Mouse (Mus musculus) embryonic facial prominence, embryonic 11.5 days (tissue): ENCODE results near the gene 4930579F01Rik. TPM values are rescaled to one million over a fixed set of nuclear protein-coding genes. Genes with fewer than 3 reads are reported as not detected.

Source experiments
- ATAC-seq: fragments of 200-750 bp; cut with Nextera tagmentation; replicated peaks from 2 replicates; pipeline ENCODE4 v1.8.0; 2017; ENCODE audit warnings: low read depth; ENCODE audit not compliant: insufficient number of reproducible peaks, low FRiP score, low TSS enrichment
- DNase-seq: peaks from one replicate; pipeline ENCODE4 v3.0.0-alpha.2; 2015; ENCODE audit warnings: low spot score
- H3K27ac ChIP-seq: fragments of 300-500 bp; sonication (generic); replicated peaks from 2 replicates; pipeline ENCODE4 v1.5.1; 2014; ENCODE audit warnings: mild to moderate bottlenecking, low read depth, low read length, control low read depth
- H3K27me3 ChIP-seq: fragments of 300-500 bp; sonication (generic); 2 replicates; pipeline ENCODE4 v1.6.1; 2014; ENCODE audit warnings: mild to moderate bottlenecking, low read length, moderate library complexity, mixed read lengths; ENCODE audit not compliant: control insufficient read depth, insufficient read depth
- H3K36me3 ChIP-seq: fragments of 300-500 bp; sonication (generic); replicated peaks from 2 replicates; pipeline ENCODE4 v1.6.1; 2014; ENCODE audit warnings: low read depth, mild to moderate bottlenecking, low read length, moderate library complexity, mixed read lengths; ENCODE audit not compliant: control insufficient read depth, insufficient read depth
- H3K4me1 ChIP-seq: fragments of 300-500 bp; sonication (generic); 2 replicates; pipeline ENCODE4 v1.6.1; 2014; ENCODE audit warnings: low read length, mixed read lengths; ENCODE audit not compliant: control insufficient read depth, insufficient read depth
- H3K4me2 ChIP-seq: fragments of 300-500 bp; sonication (generic); 2 replicates; pipeline ENCODE4 v1.6.1; 2014; ENCODE audit warnings: low read depth, mild to moderate bottlenecking, control low read depth, low read length, moderate library complexity
- H3K4me3 ChIP-seq: fragments of 300-500 bp; sonication (generic); 2 replicates; pipeline ENCODE4 v1.5.1; 2014; ENCODE audit warnings: low read depth, low read length, control low read depth
- H3K9ac ChIP-seq: fragments of 300-500 bp; sonication (generic); replicated peaks from 2 replicates; pipeline ENCODE4 v1.6.1; 2014; ENCODE audit warnings: mild to moderate bottlenecking, control low read depth, low read length
- H3K9me3 ChIP-seq: fragments of 300-500 bp; sonication (generic); replicated peaks from 2 replicates; pipeline ENCODE4 v1.6.1; 2016; ENCODE audit warnings: mild to moderate bottlenecking, low read length, inconsistent platforms, mixed read lengths; ENCODE audit not compliant: control insufficient read depth
- WGBS: fragments of 180-500 bp; shearing (Covaris S2); extraction: QIAGEN DNeasy Blood & Tissue Kit; methylation state at CpG from one replicate; pipeline ENCODE4 v1.1.7; 2014; 5-methylcytosine and 5-hydroxymethylcytosine counted together
- polyA plus RNA-seq: library from polyadenylated mRNA; unstranded; fragments of >200 nt; fragmentation: Nextera tagmentation; extraction: Ambion mirVana; gene quantifications from 2 replicates; pipeline ENCODE4 v1.2.1, GENCODE M21; 2014

The 4930579F01Rik gene
- polyA plus RNA-seq, 1 experiment from 2014 or later, result not detected

DNA sequence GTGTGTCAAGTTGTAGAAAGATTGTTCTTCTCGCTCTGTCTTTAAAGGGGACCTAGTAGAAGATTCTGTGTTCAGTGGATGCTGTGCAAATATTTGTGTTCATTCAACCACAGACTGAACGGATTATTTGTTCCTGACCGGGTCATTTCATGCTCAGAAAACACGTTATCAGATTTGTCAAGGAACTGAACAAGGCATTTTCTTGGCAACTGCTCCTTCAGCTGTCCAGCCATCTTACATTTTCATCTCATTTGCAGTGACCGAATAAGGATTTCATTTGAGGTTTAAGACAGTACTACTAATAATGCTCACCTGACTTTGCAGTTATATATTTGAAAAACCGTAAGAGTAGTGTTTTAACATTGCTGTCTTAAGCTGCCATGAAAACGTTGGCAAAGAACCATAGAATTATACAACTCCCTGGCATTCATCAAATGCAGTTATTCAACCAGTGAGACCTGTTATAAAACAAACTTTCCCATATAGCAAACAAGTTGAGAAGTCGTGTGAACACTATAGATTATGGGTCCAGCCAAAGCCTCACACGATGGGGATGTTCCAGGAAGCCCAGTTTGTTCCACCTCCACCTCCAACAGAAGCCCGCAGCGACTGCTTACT is 43.0 kb upstream of the 4930579F01Rik start:
- no peaks in the 10 kb centered on the region for H3K27me3 ChIP-seq

GRCm38 (mm10) chr3:138231531-138231930 is 37.9 kb upstream of the 4930579F01Rik start:
- ATAC-seq, result no peak
- Histone ChIP-seq H3K36me3 (no peaks in the 10 kb centered on the region), H3K9me3 (no peaks in the 10 kb centered on the region), H3K4me3 (no peak overlapping the region), H3K27me3 (no peaks in the 10 kb centered on the region), H3K27ac (no peak overlapping the region), H3K9ac (no peak overlapping the region), H3K4me2 (no peak overlapping the region), H3K4me1 (no peaks in the 10 kb centered on the region)
- 86% methylated on average over 2 of the region's 2 CpGs for WGBS
- DNase-seq, result no peak

More for the DNA sequence above, 43.0 kb upstream of the 4930579F01Rik start:
- no peak overlapping the region for H3K4me2 ChIP-seq
- H3K4me1 ChIP-seq, result no peaks in the 10 kb centered on the region
- no peaks in the 10 kb centered on the region for H3K36me3 ChIP-seq
- WGBS, result 84% methylated on average over 11 of the region's 11 CpGs
- no peak overlapping the region for H3K9ac ChIP-seq
- DNase-seq (no peak), ATAC-seq (no peak)
- H3K9me3 ChIP-seq, result no peaks in the 10 kb centered on the region
- H3K4me3 ChIP-seq, result no peak overlapping the region
- H3K27ac ChIP-seq, result no peak overlapping the region

DNA sequence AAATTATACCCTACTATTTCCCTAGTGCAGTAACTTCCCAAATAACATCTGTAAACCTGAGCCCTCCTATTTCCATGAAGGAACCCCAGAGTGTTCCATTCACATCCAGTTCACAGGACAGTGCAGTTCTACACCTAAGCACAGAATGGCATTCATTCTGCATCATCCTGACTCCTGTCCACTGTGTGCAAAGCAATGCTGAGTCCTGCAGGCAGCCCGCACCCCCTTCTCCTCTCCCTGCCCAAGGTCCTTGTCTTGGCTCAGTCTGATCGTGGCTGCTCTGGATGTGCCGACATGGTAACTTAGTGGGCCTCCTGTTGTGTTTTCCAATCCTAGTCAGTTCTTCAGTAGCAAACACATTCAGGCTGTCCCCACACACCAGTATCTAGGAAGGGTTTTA is 36.6 kb upstream of the 4930579F01Rik start:
- Histone ChIP-seq H3K4me1 (no peaks in the 10 kb centered on the region), H3K9me3 (no peaks in the 10 kb centered on the region), H3K9ac (no peak overlapping the region), H3K27me3 (no peaks in the 10 kb centered on the region), H3K4me2 (no peak overlapping the region), H3K27ac (no peak overlapping the region), H3K4me3 (no peak overlapping the region), H3K36me3 (no peaks in the 10 kb centered on the region)
- ATAC-seq (no peak), DNase-seq (no peak)
- WGBS, result 82% methylated on average over 3 of the region's 3 CpGs

DNA sequence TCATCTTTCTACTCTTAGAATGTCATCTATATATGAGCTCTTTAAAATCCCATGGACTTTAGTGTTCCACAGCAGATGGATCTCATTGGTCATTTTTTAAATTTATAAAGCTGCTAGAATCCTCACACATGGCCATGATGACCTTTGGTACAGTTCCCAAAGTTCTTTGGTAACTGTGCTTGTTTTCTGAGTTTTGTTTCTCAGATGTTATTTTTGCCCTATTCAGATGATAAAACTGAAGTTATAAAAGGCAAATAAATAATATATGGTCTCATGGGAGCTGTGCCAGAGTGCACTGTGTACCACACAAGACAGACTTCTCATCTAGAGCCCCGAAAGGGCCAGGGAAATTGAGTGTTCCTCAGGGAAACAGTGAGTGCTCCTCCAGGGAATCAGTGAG is 35.8 kb upstream of the 4930579F01Rik start:
- Histone ChIP-seq H3K27ac (no peak overlapping the region), H3K9ac (no peak overlapping the region), H3K9me3 (no peaks in the 10 kb centered on the region), H3K4me1 (no peaks in the 10 kb centered on the region), H3K36me3 (no peaks in the 10 kb centered on the region), H3K27me3 (no peaks in the 10 kb centered on the region), H3K4me2 (no peak overlapping the region), H3K4me3 (no peak overlapping the region)
- no peak for DNase-seq
- 95% methylated on average over 1 of the region's 1 CpGs for WGBS
- ATAC-seq, result no peak

GRCm38 (mm10) chr3:138227782-138228181 is 34.2 kb upstream of the 4930579F01Rik start:
- Histone ChIP-seq H3K36me3 (no peaks in the 10 kb centered on the region), H3K4me2 (no peak overlapping the region), H3K27me3 (no peaks in the 10 kb centered on the region), H3K9me3 (no peaks in the 10 kb centered on the region), H3K9ac (no peak overlapping the region), H3K4me3 (no peak overlapping the region), H3K4me1 (no peaks in the 10 kb centered on the region), H3K27ac (no peak overlapping the region)
- no peak for DNase-seq
- WGBS, result 93% methylated on average over 8 of the region's 8 CpGs
- ATAC-seq, result no peak

DNA sequence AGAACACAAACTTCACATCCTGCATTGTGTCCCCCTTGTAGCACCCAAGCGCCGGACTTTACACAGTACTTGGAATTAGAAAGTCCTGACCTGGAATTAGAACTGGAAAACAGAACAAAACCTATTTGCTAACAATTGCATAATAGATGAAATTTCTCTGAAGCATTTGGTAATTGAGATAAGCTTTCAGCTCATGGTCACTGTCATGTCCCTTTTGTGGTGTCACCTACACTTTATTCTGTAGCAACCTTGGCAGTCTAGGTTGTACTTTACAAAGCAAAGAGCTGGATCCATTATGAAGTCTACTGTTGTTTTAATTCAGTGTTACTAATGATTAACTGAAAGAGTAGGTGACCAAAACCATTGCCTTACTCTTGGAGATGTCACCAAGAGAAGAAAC is 33.5 kb upstream of the 4930579F01Rik start:
- 80% methylated on average over 2 of the region's 2 CpGs for WGBS
- no peak for ATAC-seq
- H3K9ac ChIP-seq, result no peak overlapping the region

GRCm38 (mm10) chr3:138226476-138226875 is 32.9 kb upstream of the 4930579F01Rik start:
- Histone ChIP-seq H3K4me1 (no peaks in the 10 kb centered on the region), H3K9me3 (no peaks in the 10 kb centered on the region), H3K4me2 (no peak overlapping the region), H3K27ac (no peak overlapping the region), H3K4me3 (no peak overlapping the region), H3K27me3 (no peaks in the 10 kb centered on the region), H3K36me3 (no peaks in the 10 kb centered on the region), H3K9ac (no peak overlapping the region)
- DNase-seq (no peak), ATAC-seq (no peak)
- 90% methylated on average over 6 of the region's 6 CpGs for WGBS

More for the DNA sequence above, 33.5 kb upstream of the 4930579F01Rik start:
- Histone ChIP-seq H3K4me2 (no peak overlapping the region), H3K4me1 (no peaks in the 10 kb centered on the region), H3K36me3 (no peaks in the 10 kb centered on the region), H3K27me3 (no peaks in the 10 kb centered on the region), H3K9me3 (no peaks in the 10 kb centered on the region), H3K27ac (no peak overlapping the region), H3K4me3 (no peak overlapping the region)
- DNase-seq, result no peak

- Histone ChIP-seq H3K4me3 (no peak overlapping the region), H3K27me3 (no peaks in the 10 kb centered on the region), H3K4me2 (no peak overlapping the region), H3K9ac (no peak overlapping the region), H3K9me3 (no peaks in the 10 kb centered on the region), H3K27ac (no peak overlapping the region), H3K4me1 (no peaks in the 10 kb centered on the region), H3K36me3 (no peaks in the 10 kb centered on the region)
- DNase-seq (no peak), ATAC-seq (no peak)
- WGBS, result 59% methylated on average over 7 of the region's 7 CpGs
These were observed 32.2 kb upstream of the 4930579F01Rik start for GRCm38 (mm10) chr3:138225853-138226252.
